Mouse (Mus musculus) heart, embryonic 15.5 days (tissue): Measurements from ENCODE around the gene Gm10271. TPM values are rescaled to one million over a fixed set of nuclear protein-coding genes. Genes with fewer than 3 reads are reported as not detected.

Source experiments
- ATAC-seq: fragments of 200-750 bp; cut with Nextera tagmentation; replicated peaks from 2 replicates; pipeline ENCODE4 v1.8.0; 2017; ENCODE audit warnings: low read depth, moderate TSS enrichment; ENCODE audit not compliant: insufficient number of reproducible peaks, insufficient read depth, low FRiP score
- H3K27ac ChIP-seq: fragments of 300-500 bp; sonication (generic); 2 replicates; pipeline ENCODE4 v1.5.1; 2015; ENCODE audit warnings: mild to moderate bottlenecking, inconsistent platforms
- H3K27me3 ChIP-seq: fragments of 300-500 bp; sonication (generic); 2 replicates; pipeline ENCODE4 v1.6.1; 2015; ENCODE audit warnings: inconsistent platforms
- H3K36me3 ChIP-seq: fragments of 300-500 bp; sonication (generic); 2 replicates; pipeline ENCODE4 v1.6.1; 2015; ENCODE audit warnings: mild to moderate bottlenecking, inconsistent platforms
- H3K4me1 ChIP-seq: fragments of 300-500 bp; sonication (generic); replicated peaks from 2 replicates; pipeline ENCODE4 v1.6.1; 2015; ENCODE audit warnings: inconsistent platforms
- H3K4me2 ChIP-seq: fragments of 300-500 bp; sonication (generic); 2 replicates; pipeline ENCODE4 v1.6.1; 2015; ENCODE audit warnings: inconsistent platforms, mild to moderate bottlenecking, moderate library complexity
- H3K4me3 ChIP-seq: fragments of 300-500 bp; sonication (generic); 2 replicates; pipeline ENCODE4 v1.5.1; 2015; ENCODE audit warnings: mild to moderate bottlenecking, inconsistent platforms
- H3K9ac ChIP-seq: fragments of 300-500 bp; sonication (generic); 2 replicates; pipeline ENCODE4 v1.6.1; 2015; ENCODE audit warnings: mild to moderate bottlenecking, inconsistent platforms
- H3K9me3 ChIP-seq: fragments of 300-500 bp; sonication (generic); replicated peaks from 2 replicates; pipeline ENCODE4 v1.6.1; 2016; ENCODE audit warnings: inconsistent platforms
- WGBS: fragments of 180-500 bp; shearing (Covaris S2); methylation state at CpG from one replicate; pipeline ENCODE4 v1.1.7; 2015; ENCODE audit warnings: mixed read lengths; 5-methylcytosine and 5-hydroxymethylcytosine counted together
- polyA plus RNA-seq: library from polyadenylated mRNA; unstranded; fragments of >200 nt; fragmentation: Nextera tagmentation; extraction: Ambion mirVana; gene quantifications from 2 replicates; pipeline ENCODE4 v1.2.1, GENCODE M21; 2015

The Gm10271 gene
- polyA plus RNA-seq, 1 experiment from 2014 or later, result not detected

DNA sequence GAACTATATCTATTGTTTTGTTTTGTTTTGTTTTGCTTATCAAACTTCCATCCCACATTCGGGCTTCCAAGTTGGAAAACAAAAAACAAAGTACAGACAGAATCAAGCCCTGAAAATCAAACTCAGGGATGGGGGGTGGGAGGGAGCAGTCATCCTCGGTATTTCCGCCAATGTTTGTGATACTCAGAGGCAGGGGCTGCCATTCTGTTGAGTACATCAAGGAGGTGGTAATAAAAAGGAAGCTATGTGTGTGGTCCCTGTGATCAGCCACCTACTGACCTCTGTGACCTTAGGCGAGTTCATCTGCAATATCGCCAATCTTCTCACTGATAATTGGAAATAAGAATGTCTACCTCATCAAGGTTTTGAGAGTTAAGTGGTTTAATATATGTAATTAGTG lies 21.5 kb downstream of the Gm10271 start:
- WGBS, result 28% methylated on average over 5 of the region's 5 CpGs
- H3K9ac ChIP-seq, result 0 out of 2 replicates have a peak overlapping the region, but pooled peaks have one; percentile 11

DNA sequence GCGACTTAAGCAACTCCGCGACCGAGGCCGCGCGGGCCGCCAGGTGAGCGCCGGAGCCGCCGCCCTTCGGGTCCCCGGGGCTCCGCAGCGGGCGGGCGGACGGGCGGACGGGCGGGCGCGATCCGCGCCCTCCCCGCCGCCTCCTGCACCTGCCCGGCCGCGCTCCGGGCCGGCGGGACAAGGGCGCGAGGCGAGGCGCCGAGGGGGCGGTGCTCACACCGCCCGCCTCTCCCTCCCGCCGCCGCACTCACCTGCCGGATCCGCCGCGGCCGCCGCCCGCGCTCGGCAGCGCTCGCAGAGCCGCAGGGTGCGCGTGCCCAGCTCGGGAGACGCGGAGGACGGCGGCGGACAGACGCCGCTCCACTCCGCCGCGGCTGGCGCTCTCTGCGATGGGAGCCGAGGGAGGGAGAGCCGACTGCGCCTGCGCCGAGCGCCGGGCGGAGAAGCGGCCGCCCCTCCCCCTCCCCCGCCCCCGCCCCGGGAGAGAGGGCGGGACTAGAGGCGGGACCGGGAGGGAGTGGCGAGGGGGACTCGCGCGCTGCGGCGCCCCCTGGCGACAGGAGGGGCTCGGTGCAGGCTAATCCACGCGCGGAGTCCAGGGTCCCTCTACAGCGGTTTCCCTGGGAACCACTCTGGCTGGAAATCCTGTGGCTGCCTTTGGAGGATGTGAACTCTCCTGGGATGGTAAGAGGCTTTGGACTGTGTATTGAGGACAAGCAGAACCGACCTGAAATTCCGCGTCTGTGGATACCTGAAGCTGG lies 22.2 kb downstream of the Gm10271 start, which contains the start of gene Rab3ip:
Gene Rab3ip (minus strand): TSS at position 761 of the 761 bp plus-strand sequence.
- peak; percentile 91 for ATAC-seq

More for the DNA sequence above, 21.5 kb downstream of the Gm10271 start:
- H3K9me3 ChIP-seq, result no peaks in the 10 kb centered on the region
- H3K4me3 ChIP-seq, result peak overlapping the region; percentile 76
- H3K4me1 ChIP-seq, result peaks cover 18% of the 10 kb centered on the region
- H3K36me3 ChIP-seq, result no peaks in the 10 kb centered on the region
- no peak overlapping the region for H3K27ac ChIP-seq
- no peaks in the 10 kb centered on the region for H3K27me3 ChIP-seq
- ATAC-seq, result no peak
- peak overlapping the region; percentile 81 for H3K4me2 ChIP-seq

GRCm38 (mm10) chr10:116949111-116950008 lies 23.0 kb downstream of the Gm10271 start:
- H3K36me3 ChIP-seq, result no peaks in the 10 kb centered on the region
- H3K4me3 ChIP-seq, result peak overlapping the region; percentile 76
- peak overlapping the region; percentile 81 for H3K4me2 ChIP-seq
- peaks cover 24% of the 10 kb centered on the region for H3K4me1 ChIP-seq
- ATAC-seq, result peak; percentile 30; the same call in 1 of the 2 replicates
- 3% methylated on average over 44 of the region's 44 CpGs for WGBS
- H3K9ac ChIP-seq, result peak overlapping the region; percentile 91
- H3K9me3 ChIP-seq, result no peaks in the 10 kb centered on the region
- H3K27me3 ChIP-seq, result no peaks in the 10 kb centered on the region
- peak overlapping the region; percentile 91 for H3K27ac ChIP-seq

More for the DNA sequence above, 22.2 kb downstream of the Gm10271 start, which contains the start of gene Rab3ip:
- Histone ChIP-seq H3K27me3 (no peaks in the 10 kb centered on the region), H3K27ac (peak within 1 kb of the TSS; percentile 91), H3K4me2 (peak within 1 kb of the TSS; percentile 81), H3K36me3 (no peaks in the 10 kb centered on the region), H3K9me3 (no peaks in the 10 kb centered on the region), H3K9ac (peak within 1 kb of the TSS; percentile 91), H3K4me3 (peak within 1 kb of the TSS; percentile 76), H3K4me1 (peaks cover 24% of the 10 kb centered on the region)
- under 1% methylated on average over 85 of the region's 103 CpGs for WGBS

DNA sequence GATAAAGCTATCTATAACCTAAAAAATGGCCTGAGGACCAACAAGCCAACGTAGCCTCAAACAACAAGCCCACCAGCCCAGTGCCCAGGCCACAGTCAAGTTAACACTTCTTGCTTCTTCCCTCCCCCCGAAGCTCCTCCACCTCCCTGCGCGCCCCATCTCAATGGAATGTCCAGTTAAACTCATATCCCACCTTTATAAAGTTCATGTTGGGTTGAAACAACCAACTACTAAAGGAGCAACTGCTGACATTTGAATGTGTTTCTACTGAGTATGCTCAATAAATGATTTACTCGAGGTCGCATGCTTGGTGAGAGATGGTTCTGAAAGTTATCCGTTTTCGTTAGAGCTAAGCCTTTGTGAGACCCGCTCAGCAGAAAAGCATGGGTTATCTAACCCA lies 24.0 kb downstream of the Gm10271 start:
- H3K4me1 ChIP-seq, result peaks cover 24% of the 10 kb centered on the region
- no peak overlapping the region for H3K27ac ChIP-seq
- WGBS, result 79% methylated on average over 9 of the region's 9 CpGs
- peak overlapping the region; percentile 91; the same call in 1 of the 2 replicates for H3K9ac ChIP-seq
- H3K36me3 ChIP-seq, result no peaks in the 10 kb centered on the region
- no peak for ATAC-seq
- peak overlapping the region; percentile 76 for H3K4me3 ChIP-seq
- no peaks in the 10 kb centered on the region for H3K9me3 ChIP-seq
- H3K27me3 ChIP-seq, result no peaks in the 10 kb centered on the region
- H3K4me2 ChIP-seq, result peak overlapping the region; percentile 81

DNA sequence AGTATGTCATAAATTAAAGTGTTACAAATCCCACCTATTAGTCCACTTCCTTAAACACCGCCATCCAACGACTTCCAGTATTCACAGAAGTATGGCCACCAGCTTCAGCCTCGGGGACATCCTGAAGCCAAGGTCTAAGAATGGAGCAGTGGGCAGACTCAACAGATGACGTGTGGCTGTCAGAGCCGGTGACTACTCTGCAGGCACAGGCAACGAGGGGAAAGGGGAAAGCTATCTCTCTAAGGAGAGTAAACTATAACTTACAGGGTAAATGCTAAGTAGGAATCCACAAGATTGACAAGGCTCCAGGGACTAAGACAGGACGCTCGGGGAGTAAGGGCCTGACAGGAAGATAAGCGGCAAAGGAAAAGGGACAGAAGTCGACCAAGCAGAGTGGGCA lies 27.5 kb downstream of the Gm10271 start:
- H3K27me3 ChIP-seq, result no peaks in the 10 kb centered on the region
- no peak; the same call in 1 of the 2 replicates for ATAC-seq
- peak overlapping the region; percentile 35 for H3K4me2 ChIP-seq
- H3K4me3 ChIP-seq, result no peak overlapping the region; the same call in 1 of the 2 replicates
- H3K27ac ChIP-seq, result peak overlapping the region; percentile 75
- no peaks in the 10 kb centered on the region for H3K9me3 ChIP-seq
- peaks cover 9% of the 10 kb centered on the region for H3K36me3 ChIP-seq
- peak overlapping the region; percentile 4; the same call in 1 of the 2 replicates for H3K9ac ChIP-seq
- 27% methylated on average over 10 of the region's 10 CpGs for WGBS
- H3K4me1 ChIP-seq, result peaks cover 24% of the 10 kb centered on the region

DNA sequence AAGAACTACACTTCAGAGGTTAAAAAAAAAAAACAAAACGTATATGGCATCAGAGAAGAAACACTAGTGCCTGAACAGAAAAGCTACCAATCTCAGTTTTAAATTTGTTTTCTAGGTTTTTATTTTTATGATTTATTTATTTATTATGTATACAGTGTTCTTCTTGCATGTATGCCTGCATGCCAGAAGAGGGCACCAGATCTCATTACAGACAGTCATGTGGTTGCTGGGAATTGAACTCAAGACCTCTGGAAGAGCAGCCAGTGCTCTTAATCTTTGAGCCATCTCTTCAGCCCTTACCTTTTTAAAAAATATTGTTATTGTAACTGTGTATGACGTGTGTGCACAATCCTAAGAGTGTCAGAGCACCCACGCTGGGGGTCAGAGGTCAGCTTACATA lies 28.3 kb downstream of the Gm10271 start:
- H3K36me3 ChIP-seq, result peaks cover 13% of the 10 kb centered on the region
- H3K27me3 ChIP-seq, result no peaks in the 10 kb centered on the region
- peaks cover 24% of the 10 kb centered on the region for H3K4me1 ChIP-seq
- H3K9me3 ChIP-seq, result no peaks in the 10 kb centered on the region
- H3K9ac ChIP-seq, result no peak overlapping the region
- WGBS, result 91% methylated on average over 3 of the region's 3 CpGs
- H3K4me2 ChIP-seq, result no peak overlapping the region
- H3K27ac ChIP-seq, result 0 out of 2 replicates have a peak overlapping the region, but pooled peaks have one; percentile 75
- H3K4me3 ChIP-seq, result no peak overlapping the region
- no peak for ATAC-seq

GRCm38 (mm10) chr10:116943025-116943424 lies 29.4 kb downstream of the Gm10271 start:
- WGBS, result 96% methylated on average over 6 of the region's 6 CpGs
- H3K27ac ChIP-seq, result no peak overlapping the region

GRCm38 (mm10) chr10:116935028-116935427 lies 37.4 kb downstream of the Gm10271 start:
- ATAC-seq, result no peak
- H3K36me3 ChIP-seq, result peaks cover 49% of the 10 kb centered on the region
- H3K4me1 ChIP-seq, result peaks cover 3% of the 10 kb centered on the region; the same call in 1 of the 2 replicates
- H3K4me2 ChIP-seq, result no peak overlapping the region
- no peaks in the 10 kb centered on the region for H3K27me3 ChIP-seq
- no peak overlapping the region for H3K4me3 ChIP-seq
- H3K27ac ChIP-seq, result no peak overlapping the region
- no peaks in the 10 kb centered on the region for H3K9me3 ChIP-seq
- 79% methylated on average over 12 of the region's 12 CpGs for WGBS
- no peak overlapping the region for H3K9ac ChIP-seq

More at GRCm38 (mm10) chr10:116943025-116943424, 29.4 kb downstream of the Gm10271 start:
- no peak for ATAC-seq
- no peaks in the 10 kb centered on the region for H3K9me3 ChIP-seq
- peaks cover 14% of the 10 kb centered on the region; the same call in 1 of the 2 replicates for H3K4me1 ChIP-seq
- H3K4me2 ChIP-seq, result no peak overlapping the region
- no peak overlapping the region for H3K4me3 ChIP-seq
- H3K36me3 ChIP-seq, result peaks cover 23% of the 10 kb centered on the region
- H3K9ac ChIP-seq, result no peak overlapping the region
- no peaks in the 10 kb centered on the region for H3K27me3 ChIP-seq

- Histone ChIP-seq H3K4me1 (peaks cover 3% of the 10 kb centered on the region; the same call in 1 of the 2 replicates), H3K4me2 (no peak overlapping the region), H3K9me3 (no peaks in the 10 kb centered on the region), H3K27ac (no peak overlapping the region), H3K36me3 (peaks cover 43% of the 10 kb centered on the region), H3K9ac (no peak overlapping the region), H3K27me3 (no peaks in the 10 kb centered on the region), H3K4me3 (no peak overlapping the region)
- no peak for ATAC-seq
- WGBS, result 85% methylated on average over 7 of the region's 7 CpGs
Observed at GRCm38 (mm10) chr10:116933794-116934193, 38.6 kb downstream of the Gm10271 start.

DNA sequence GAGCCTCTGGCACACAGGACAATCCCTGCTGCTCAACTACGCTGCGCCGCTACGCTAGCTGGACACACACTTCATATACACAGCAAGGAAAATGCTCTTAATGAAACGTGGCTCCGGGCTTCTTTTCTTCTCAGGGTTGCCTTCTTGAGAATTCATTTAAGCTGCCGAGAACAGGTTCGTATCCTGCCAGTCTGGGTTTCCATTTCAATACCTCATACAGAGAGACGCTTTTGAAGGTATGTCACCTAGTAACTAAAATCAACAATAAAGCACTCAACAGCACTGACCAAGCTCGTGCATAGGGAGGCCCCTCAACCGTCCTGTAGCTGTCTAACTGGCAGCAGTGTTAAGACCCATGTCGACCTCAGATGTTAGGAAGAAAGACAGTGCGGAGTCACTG lies 40.0 kb downstream of the Gm10271 start:
- H3K27ac ChIP-seq, result no peak overlapping the region
- ATAC-seq, result no peak
- no peak overlapping the region for H3K4me3 ChIP-seq
- 87% methylated on average over 13 of the region's 13 CpGs for WGBS
- H3K4me1 ChIP-seq, result peaks cover 3% of the 10 kb centered on the region; the same call in 1 of the 2 replicates
- no peaks in the 10 kb centered on the region for H3K9me3 ChIP-seq
- H3K9ac ChIP-seq, result no peak overlapping the region
- peaks cover 35% of the 10 kb centered on the region for H3K36me3 ChIP-seq
- H3K4me2 ChIP-seq, result no peak overlapping the region
- no peaks in the 10 kb centered on the region for H3K27me3 ChIP-seq
